Mouse (Mus musculus): Measurements from ENCODE around the gene Dnajc15.

The Dnajc15 gene

DNA sequence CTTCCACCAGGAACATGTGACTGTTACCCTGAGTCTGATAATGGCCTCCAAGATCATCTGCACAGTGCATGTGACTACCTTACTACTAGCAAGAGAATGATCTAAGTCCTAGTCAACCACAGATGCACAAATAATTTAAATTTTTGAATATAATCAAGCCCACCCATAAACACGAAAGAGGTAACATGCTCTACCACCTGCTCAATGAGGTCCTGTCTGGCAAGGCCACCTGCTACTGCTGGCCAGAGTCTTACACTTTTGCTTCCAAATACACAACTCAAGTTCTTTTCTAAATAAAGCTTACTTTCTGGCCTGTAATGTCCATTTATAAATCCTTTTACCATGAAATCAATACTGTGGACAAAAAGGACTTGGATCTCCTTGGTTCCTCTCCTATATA is 15.0 kb downstream of the Dnajc15 start:
- DNase-seq, result no peak

DNA sequence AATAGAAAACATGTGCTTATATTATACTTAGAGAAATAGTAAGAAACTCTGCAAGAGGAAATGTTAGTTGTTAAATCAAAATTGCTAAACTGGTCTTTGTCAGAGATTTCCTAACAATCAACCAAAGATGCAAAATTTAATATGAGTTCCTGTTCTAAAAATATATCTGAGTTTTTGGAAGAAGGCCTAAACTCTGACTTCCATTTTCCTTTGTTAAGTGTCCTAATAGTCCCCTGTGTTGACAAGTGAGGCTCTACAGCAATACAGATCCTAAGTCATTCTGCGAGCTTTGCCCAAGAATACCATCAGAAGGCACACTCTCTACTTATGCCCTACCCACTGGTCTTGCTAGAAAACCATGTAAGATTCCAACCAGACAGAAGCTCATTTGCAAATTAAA is 21.0 kb downstream of the Dnajc15 start:
- DNase-seq, result no peak

GRCm38 (mm10) chr14:77849852-77850251 is 25.1 kb downstream of the Dnajc15 start:
- peak in 1 of 2 experiments; percentile 22 for DNase-seq

DNA sequence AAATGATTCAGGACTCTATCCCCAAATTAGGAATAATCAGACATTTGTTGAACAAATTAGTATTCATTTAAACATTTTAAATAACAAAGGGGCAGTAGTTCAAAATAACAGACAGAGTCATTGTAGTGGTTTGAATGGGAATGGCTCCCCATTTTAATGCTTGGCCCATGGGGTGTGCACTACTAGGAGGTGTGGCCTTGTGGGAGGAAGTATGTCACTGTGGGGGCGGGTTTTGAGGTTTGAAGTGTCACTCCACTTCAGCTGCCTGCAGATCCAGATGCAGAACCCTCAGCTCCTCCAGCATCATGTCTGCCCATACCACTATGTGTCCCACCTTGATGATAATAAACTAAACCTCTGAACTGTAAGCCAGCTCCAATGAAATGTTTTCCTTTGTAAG is 26.6 kb downstream of the Dnajc15 start:
- no peak for DNase-seq

GRCm38 (mm10) chr14:77846206-77846605 is 28.7 kb downstream of the Dnajc15 start:
- no peak for DNase-seq

GRCm38 (mm10) chr14:77845479-77845878 is 29.4 kb downstream of the Dnajc15 start:
- DNase-seq, result no peak

DNA sequence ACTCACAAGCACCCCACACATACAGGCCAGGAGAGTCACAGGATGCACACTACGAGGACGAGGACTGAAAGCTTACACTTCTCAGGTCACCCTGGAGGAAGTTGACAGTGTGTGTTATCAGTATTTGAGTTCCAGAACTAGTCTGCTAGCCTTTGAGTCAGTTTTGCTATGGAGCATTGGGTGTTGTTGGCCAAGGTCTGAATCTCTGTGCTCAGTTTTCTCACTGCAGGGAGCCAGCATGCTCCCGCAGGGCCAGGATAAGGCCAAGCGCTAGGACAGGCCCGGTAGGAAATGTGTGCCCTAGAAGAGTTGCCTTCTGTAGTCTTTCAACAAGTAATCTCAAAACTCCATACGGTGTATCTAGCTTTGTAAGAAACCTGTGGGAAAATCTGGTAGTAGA is 34.4 kb downstream of the Dnajc15 start:
- DNase-seq, result no peak

DNA sequence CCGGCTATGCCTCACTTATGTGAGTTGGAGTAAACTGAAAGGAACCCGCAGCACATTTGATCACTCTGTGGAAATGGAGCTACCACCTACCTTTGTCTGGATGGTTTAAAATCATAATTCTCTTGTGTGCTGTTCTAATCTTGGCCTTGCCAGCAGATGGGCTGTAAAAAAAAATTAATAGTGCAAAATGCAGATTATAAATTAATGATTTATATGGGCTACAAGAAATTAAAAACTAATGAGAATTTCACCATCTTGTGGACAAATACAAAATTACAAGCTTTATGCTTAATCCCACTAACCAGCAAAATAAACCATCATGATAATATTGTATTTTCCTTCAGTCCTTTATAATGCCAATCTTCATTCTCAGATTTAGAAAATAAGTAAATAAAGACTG is 34.8 kb downstream of the Dnajc15 start:
- DNase-seq, result no peak

- no peak for DNase-seq
Observed at GRCm38 (mm10) chr14:77836794-77837193, 38.1 kb downstream of the Dnajc15 start.

DNA sequence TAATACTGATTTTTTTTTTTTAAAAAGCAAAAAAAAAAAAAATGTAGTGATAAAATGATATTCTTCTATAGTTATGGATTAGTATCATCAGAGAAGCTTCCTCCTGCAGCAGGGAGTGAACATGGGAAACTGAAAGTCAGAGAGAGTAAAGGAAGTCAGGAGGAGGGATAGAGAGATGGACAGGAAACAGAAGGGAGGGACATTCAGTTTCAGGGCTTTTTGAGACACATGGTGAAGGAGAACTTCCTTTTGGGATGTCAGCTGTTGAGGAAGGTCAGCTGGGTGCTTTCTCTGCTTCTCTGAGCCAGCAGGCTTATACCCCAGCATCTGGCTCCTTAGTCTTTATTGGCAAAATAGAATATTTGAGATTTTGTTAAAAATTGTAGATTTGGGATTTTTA is 42.6 kb downstream of the Dnajc15 start:
- DNase-seq, result no peak

GRCm38 (mm10) chr14:77831936-77832335 is 43.0 kb downstream of the Dnajc15 start:
- DNase-seq, result no peak

- no peak for DNase-seq
Observed at GRCm38 (mm10) chr14:77829673-77830072, 45.3 kb downstream of the Dnajc15 start.

DNA sequence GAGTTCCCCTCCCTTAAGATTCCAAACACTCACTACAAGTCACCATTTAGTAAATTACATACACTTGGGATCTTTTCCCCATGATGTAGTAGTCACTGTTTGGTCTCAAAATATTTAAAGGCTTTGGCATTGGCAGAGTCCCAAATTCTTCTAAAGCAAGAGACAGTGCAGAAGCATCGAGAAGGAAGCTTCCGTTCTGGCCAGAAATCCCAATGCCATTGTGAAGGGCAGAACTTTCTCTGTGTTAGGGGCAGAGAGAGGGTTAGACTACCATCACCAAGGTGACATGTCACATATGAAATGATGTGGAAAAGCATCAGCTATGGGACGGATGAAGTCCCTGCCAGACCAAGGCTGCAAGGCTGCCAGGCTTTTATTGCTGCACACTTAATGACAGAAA is 49.0 kb downstream of the Dnajc15 start:
- DNase-seq, result no peak

- DNase-seq, result peak; percentile 18 to 29
Observed at GRCm38 (mm10) chr14:77825121-77825520, 49.8 kb downstream of the Dnajc15 start.

- no peak for DNase-seq
Observed at GRCm38 (mm10) chr14:77819841-77820240, 55.1 kb downstream of the Dnajc15 start.

DNA sequence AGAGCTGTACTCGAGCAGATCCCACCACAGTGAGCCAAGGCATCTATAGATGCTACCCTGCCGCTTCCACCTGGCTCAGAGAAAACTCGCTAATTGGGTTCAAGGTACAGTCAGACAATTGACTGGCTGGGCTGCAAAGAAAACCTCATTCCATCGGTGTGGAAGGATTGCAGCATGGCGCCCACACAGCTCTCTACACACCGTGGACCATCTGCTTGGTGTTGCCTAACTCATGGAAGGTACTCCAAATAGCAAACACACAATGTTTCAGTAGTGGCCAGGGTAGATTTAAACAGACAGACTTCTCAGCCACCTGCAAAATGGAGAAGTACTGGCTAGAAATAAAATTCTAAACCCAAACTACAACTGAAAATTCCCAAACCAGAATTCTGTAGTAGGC is 57.4 kb downstream of the Dnajc15 start:
- DNase-seq, result no peak

- DNase-seq, result peak in 1 of 2 experiments; percentile 6
Observed at GRCm38 (mm10) chr14:77814935-77815334, 60.0 kb downstream of the Dnajc15 start.

DNA sequence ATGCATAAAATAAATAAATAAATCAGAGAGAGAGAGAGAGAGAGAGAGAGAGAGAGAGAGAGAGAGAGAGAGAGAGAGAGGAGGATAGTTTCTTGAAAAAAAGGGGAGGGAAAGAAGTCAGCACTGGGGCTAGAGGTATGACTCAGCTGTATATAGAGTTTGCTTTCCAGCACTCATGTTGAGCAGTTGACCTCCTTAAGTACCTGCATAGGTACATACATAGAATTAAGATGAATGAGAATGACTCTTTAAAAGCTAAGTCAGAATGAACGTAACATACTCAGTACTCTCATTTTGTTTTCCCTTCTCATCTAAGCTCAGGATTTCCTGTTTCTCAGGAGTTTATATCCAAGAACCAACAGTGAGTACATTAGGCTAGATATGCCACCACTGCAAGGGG is 62.0 kb downstream of the Dnajc15 start:
- DNase-seq, result no peak

DNA sequence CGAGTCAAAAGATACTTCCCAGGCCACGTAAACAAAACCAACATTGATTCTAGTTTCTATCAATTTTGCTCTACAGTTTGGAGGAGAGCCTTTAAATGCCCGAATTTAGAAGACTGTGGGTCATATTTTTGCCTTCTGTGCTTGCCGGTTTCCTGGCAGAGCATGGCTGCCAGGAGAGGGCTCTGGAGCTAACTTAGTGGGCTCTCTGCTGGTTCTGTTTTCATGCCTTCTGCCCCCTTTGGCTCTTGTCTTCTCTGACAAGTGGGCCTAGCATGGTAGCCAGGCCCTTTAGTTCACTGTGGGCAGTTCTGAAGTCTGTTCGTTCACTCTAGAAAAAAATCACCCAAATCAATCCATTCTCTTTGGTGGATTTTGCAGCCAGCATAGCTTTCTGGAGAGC is 63.5 kb downstream of the Dnajc15 start:
- no peak for DNase-seq

- DNase-seq, result no peak
Observed at GRCm38 (mm10) chr14:77807836-77808235, 67.1 kb downstream of the Dnajc15 start.

GRCm38 (mm10) chr14:77806345-77806744 is 68.6 kb downstream of the Dnajc15 start:
- DNase-seq, result no peak

GRCm38 (mm10) chr14:77802268-77802630 is 72.7 kb downstream of the Dnajc15 start:
- DNase-seq, result no peak

DNA sequence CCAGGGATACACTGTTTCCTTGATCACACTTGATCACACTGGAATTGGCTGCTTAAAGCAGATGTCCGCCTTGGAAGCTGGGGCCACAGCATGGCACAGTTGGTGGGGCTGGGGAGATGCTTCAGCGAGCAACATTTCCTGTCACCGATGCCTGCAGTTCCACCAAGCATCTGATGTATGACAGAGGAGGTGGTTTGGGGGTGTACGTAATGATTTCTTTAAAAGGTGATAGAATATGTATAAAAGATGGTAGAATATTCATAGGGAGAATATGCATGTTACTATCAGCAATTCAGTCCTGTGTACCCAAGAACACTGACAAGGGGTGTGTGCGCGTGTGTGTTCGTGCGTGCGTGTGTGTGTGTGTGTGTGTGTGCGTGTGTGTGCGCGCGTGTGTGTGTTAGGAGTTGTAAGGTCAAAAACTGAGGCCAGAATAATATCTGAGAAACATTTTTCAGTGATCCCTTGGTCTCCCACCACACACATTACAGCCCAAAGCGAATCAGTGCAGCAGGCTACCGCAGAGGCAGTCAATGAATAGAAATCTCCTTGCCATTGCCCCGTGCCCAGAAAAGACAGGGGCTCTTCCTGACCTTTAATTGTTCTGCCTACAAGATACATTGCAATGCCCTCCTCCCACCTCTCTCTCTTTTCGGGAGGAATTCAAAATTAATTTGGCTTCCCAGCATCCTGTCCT is 73.2 kb downstream of the Dnajc15 start:
- no peak for DNase-seq

- no peak for DNase-seq
Observed at GRCm38 (mm10) chr14:77796506-77796905, 78.4 kb downstream of the Dnajc15 start.

- DNase-seq, result no peak
Observed at GRCm38 (mm10) chr14:77795240-77795639, 79.7 kb downstream of the Dnajc15 start.

All from lung, adult 18-20 months (tissue).